Mouse (Mus musculus): ENCODE measurements around the gene Ice1. TPM values are rescaled to one million over a fixed set of nuclear protein-coding genes. Genes with fewer than 3 reads are reported as not detected.

The Ice1 gene
- polyA plus RNA-seq, 1 experiment from 2014 or later, result 30.9 TPM

Other genes with a start within 250 kb of the Ice1 start
- 0.47 and 0.51 TPM in 2 replicates for gene Adamts16, start 204.2 kb upstream of the Ice1 start, polyA plus RNA-seq (2016; fragmentation: Nextera tagmentation; extraction: Ambion mirVana)

All from limb, embryonic 12.5 days (tissue).